Mouse (Mus musculus) spleen, adult 2 months (tissue): ENCODE data around the gene Bcor. TPM values are rescaled to one million over a fixed set of nuclear protein-coding genes. Genes with fewer than 3 reads are reported as not detected.

Source experiments
- DNase-seq, 2 experiments: peaks; one replicate each; pipeline versions ENCODE4 v3.0.0 to v3.0.0-alpha.2; 2012 to 2021; ENCODE audit warnings: low spot score in 2 of 2, low read depth in 1 of 2
- H3K27ac ChIP-seq: fragments of 200-500 bp; 2 replicates; pipeline ENCODE4 v1.5.1; 2012; ENCODE audit warnings: low read length, inconsistent platforms; ENCODE audit not compliant: insufficient read depth
- H3K27me3 ChIP-seq: fragments of 200-500 bp; 2 replicates; pipeline ENCODE4 v1.6.1; 2012; ENCODE audit warnings: mild to moderate bottlenecking, moderate library complexity, low read length, inconsistent platforms; ENCODE audit not compliant: control insufficient read depth, insufficient read depth
- H3K36me3 ChIP-seq: fragments of 200-500 bp; 2 replicates; pipeline ENCODE4 v1.6.1; 2012; ENCODE audit warnings: mild to moderate bottlenecking, low read length, inconsistent platforms; ENCODE audit not compliant: control insufficient read depth, insufficient read depth
- H3K4me1 ChIP-seq: fragments of 200-500 bp; 2 replicates; pipeline ENCODE4 v1.6.1; 2011; ENCODE audit warnings: inconsistent platforms; ENCODE audit not compliant: control insufficient read depth, insufficient read depth, insufficient read length
- H3K4me3 ChIP-seq: fragments of 200-500 bp; 2 replicates; pipeline ENCODE4 v1.5.1; 2011; ENCODE audit warnings: mild to moderate bottlenecking, inconsistent platforms; ENCODE audit not compliant: insufficient read depth, insufficient read length; ENCODE audit errors: extremely low read depth
- CTCF ChIP-seq: fragments of 200-500 bp; IDR thresholded peaks from 2 replicates; pipeline ENCODE4 v1.5.1; 2011; ENCODE audit warnings: mild to moderate bottlenecking, inconsistent platforms; ENCODE audit not compliant: insufficient read depth, insufficient read length, insufficient replicate concordance; ENCODE audit errors: extremely low read depth
- POLR2A ChIP-seq: fragments of 200-500 bp; IDR thresholded peaks from 2 replicates; pipeline ENCODE4 v1.6.1; 2011; ENCODE audit warnings: low read depth, low read length, inconsistent platforms
- WGBS: fragments of 180-500 bp; shearing (Covaris S2); methylation state at CpG from one replicate; pipeline ENCODE4 v1.1.7; 2018; 5-methylcytosine and 5-hydroxymethylcytosine counted together
- polyA plus RNA-seq: library from polyadenylated mRNA; depleted of rRNA; stranded (reverse); fragments of >200 nt; gene quantifications from 2 replicates; pipeline ENCODE4 v1.2.3, GENCODE M21; 2012

Gene Bcor
- polyA plus RNA-seq, 1 experiment: 12.8 TPM

GRCm38 (mm10) chrX:12004416-12004815 is 155.7 kb downstream of the Bcor start:
- DNase-seq: no peak
- TF ChIP-seq POLR2A (no peak), CTCF (no peak)
- Histone ChIP-seq H3K27ac (no peak overlapping the region; the same call in 1 of the 2 replicates), H3K36me3 (no peaks in the 10 kb centered on the region), H3K27me3 (no peaks in the 10 kb centered on the region), H3K4me1 (peaks cover 15% of the 10 kb centered on the region; the same call in 1 of the 2 replicates), H3K4me3 (no peak overlapping the region)
- WGBS: 53% methylated on average over 16 of the region's 16 CpGs

GRCm38 (mm10) chrX:12003947-12004346 is 156.2 kb downstream of the Bcor start:
- TF ChIP-seq CTCF (no peak), POLR2A (no peak)
- Histone ChIP-seq H3K4me1 (peaks cover 15% of the 10 kb centered on the region; the same call in 1 of the 2 replicates), H3K27me3 (no peaks in the 10 kb centered on the region), H3K27ac (no peak overlapping the region), H3K4me3 (no peak overlapping the region), H3K36me3 (no peaks in the 10 kb centered on the region)
- WGBS: 47% methylated on average over 6 of the region's 6 CpGs
- DNase-seq: no peak

- peaks cover 17% of the 10 kb centered on the region; the same call in 1 of the 2 replicates for H3K4me1 ChIP-seq
- no peak overlapping the region for H3K4me3 ChIP-seq
- peak overlapping the region; percentile 57; the same call in 1 of the 2 replicates for H3K27ac ChIP-seq
- WGBS: 14% methylated on average over 1 of the region's 1 CpGs
- no peaks in the 10 kb centered on the region for H3K27me3 ChIP-seq
- TF ChIP-seq POLR2A: no peak
- TF ChIP-seq CTCF: no peak
- no peaks in the 10 kb centered on the region for H3K36me3 ChIP-seq
- no peak for DNase-seq
Measured at GRCm38 (mm10) chrX:12003539-12003938, 156.6 kb downstream of the Bcor start.

GRCm38 (mm10) chrX:12003106-12003505 is 157.0 kb downstream of the Bcor start:
- peaks cover 17% of the 10 kb centered on the region; the same call in 1 of the 2 replicates for H3K4me1 ChIP-seq
- peak overlapping the region; percentile 57; the same call in 1 of the 2 replicates for H3K27ac ChIP-seq
- peak in 1 of 2 experiments; percentile 29 for DNase-seq
- TF ChIP-seq POLR2A (no peak), CTCF (no peak)
- no peaks in the 10 kb centered on the region for H3K36me3 ChIP-seq
- no peaks in the 10 kb centered on the region for H3K27me3 ChIP-seq
- peak overlapping the region; percentile 9; the same call in 1 of the 2 replicates for H3K4me3 ChIP-seq
- 4% methylated on average over 9 of the region's 9 CpGs for WGBS

- WGBS: 21% methylated on average over 6 of the region's 6 CpGs
- no peak for DNase-seq
- Histone ChIP-seq H3K4me3 (no peak overlapping the region), H3K27ac (no peak overlapping the region), H3K27me3 (no peaks in the 10 kb centered on the region), H3K4me1 (peaks cover 17% of the 10 kb centered on the region; the same call in 1 of the 2 replicates), H3K36me3 (no peaks in the 10 kb centered on the region)
- TF ChIP-seq CTCF (no peak), POLR2A (no peak)
Measured at GRCm38 (mm10) chrX:12002596-12002995, 157.6 kb downstream of the Bcor start.

- Histone ChIP-seq H3K4me1 (peaks cover 17% of the 10 kb centered on the region; the same call in 1 of the 2 replicates), H3K27me3 (no peaks in the 10 kb centered on the region), H3K4me3 (no peak overlapping the region), H3K27ac (no peak overlapping the region), H3K36me3 (no peaks in the 10 kb centered on the region)
- 15% methylated on average over 3 of the region's 3 CpGs for WGBS
- no peak for TF ChIP-seq CTCF
- TF ChIP-seq POLR2A: no peak
- no peak for DNase-seq
Measured at GRCm38 (mm10) chrX:12001969-12002368, 158.2 kb downstream of the Bcor start.

- Histone ChIP-seq H3K4me3 (no peak overlapping the region), H3K27me3 (no peaks in the 10 kb centered on the region), H3K4me1 (peaks cover 17% of the 10 kb centered on the region; the same call in 1 of the 2 replicates), H3K27ac (no peak overlapping the region), H3K36me3 (no peaks in the 10 kb centered on the region)
- no peak for TF ChIP-seq POLR2A
- TF ChIP-seq CTCF: no peak
- DNase-seq: no peak
- 66% methylated on average over 16 of the region's 16 CpGs for WGBS
Measured at GRCm38 (mm10) chrX:12001336-12001735, 158.8 kb downstream of the Bcor start.
